Mouse (Mus musculus) forebrain, postnatal 0 days (tissue): ENCODE data around the gene Sdc1. TPM values are rescaled to one million over a fixed set of nuclear protein-coding genes. Genes with fewer than 3 reads are reported as not detected.

Experiments
- ATAC-seq: fragments of 200-750 bp; cut with Nextera tagmentation; 2 replicates; pipeline ENCODE4 v1.8.0; 2017; ENCODE audit warnings: mild to moderate bottlenecking, moderate library complexity
- DNase-seq: peaks from one replicate; pipeline ENCODE4 v3.0.0-alpha.2; 2015
- H3K27ac ChIP-seq: fragments of 300-500 bp; sonication (generic); 2 replicates; pipeline ENCODE4 v1.5.1; 2014; ENCODE audit warnings: low read depth, mild to moderate bottlenecking, antibody characterized with exemption, low read length, moderate library complexity, mixed read lengths
- H3K27me3 ChIP-seq: fragments of 300-500 bp; sonication (generic); 2 replicates; pipeline ENCODE4 v1.6.1; 2014; ENCODE audit warnings: mild to moderate bottlenecking, low read length, mixed read lengths; ENCODE audit not compliant: insufficient read depth
- H3K36me3 ChIP-seq: fragments of 300-500 bp; sonication (generic); 2 replicates; pipeline ENCODE4 v1.6.1; 2014; ENCODE audit warnings: mild to moderate bottlenecking, moderate library complexity; ENCODE audit not compliant: insufficient read depth
- H3K4me1 ChIP-seq: fragments of 300-500 bp; sonication (generic); 2 replicates; pipeline ENCODE4 v1.6.1; 2014; ENCODE audit warnings: antibody characterized with exemption; ENCODE audit not compliant: insufficient read depth
- H3K4me2 ChIP-seq: fragments of 300-500 bp; sonication (generic); 2 replicates; pipeline ENCODE4 v1.6.1; 2014; ENCODE audit warnings: low read depth, mild to moderate bottlenecking, moderate library complexity
- H3K4me3 ChIP-seq: fragments of 300-500 bp; sonication (generic); 2 replicates; pipeline ENCODE4 v1.5.1; 2014; ENCODE audit warnings: low read depth, low read length, mixed read lengths
- H3K9ac ChIP-seq: fragments of 300-500 bp; sonication (generic); 2 replicates; pipeline ENCODE4 v1.6.1; 2014; ENCODE audit warnings: mild to moderate bottlenecking
- H3K9me3 ChIP-seq: fragments of 300-500 bp; sonication (generic); 2 replicates; pipeline ENCODE4 v1.6.1; 2016; ENCODE audit warnings: low read length
- CTCF ChIP-seq: sonication (generic); IDR thresholded peaks from 2 replicates; pipeline ENCODE4 v1.5.1; 2016; ENCODE audit warnings: antibody characterized with exemption, control low read depth, low read depth
- WGBS: fragments of 180-500 bp; shearing (Covaris S2); extraction: QIAGEN DNeasy Blood & Tissue Kit; methylation state at CpG from one replicate; pipeline ENCODE4 v1.1.7; 2014; 5-methylcytosine and 5-hydroxymethylcytosine counted together
- polyA plus RNA-seq: library from polyadenylated mRNA; unstranded; fragments of >200 nt; fragmentation: Nextera tagmentation; extraction: Ambion mirVana; gene quantifications from 2 replicates; pipeline ENCODE4 v1.2.1, GENCODE M21; 2015
- total RNA-seq: library from RNA; depleted of rRNA; stranded (reverse); fragments of >200 nt; gene quantifications from 2 replicates; pipeline ENCODE4 v1.2.3, GENCODE M21; 2014

Gene Sdc1
- total and polyA plus RNA-seq, 2 experiments from 2014 or later = 12.4 to 15.2 TPM

GRCm38 (mm10) chr12:8781681-8782378 is 10.7 kb downstream of the Sdc1 start:
- no peak overlapping the region for H3K9ac ChIP-seq
- H3K4me2 ChIP-seq = no peak overlapping the region
- no peak for ATAC-seq
- no peak for DNase-seq
- no peaks in the 10 kb centered on the region for H3K4me1 ChIP-seq
- 70% methylated on average over 9 of the region's 9 CpGs for WGBS
- H3K36me3 ChIP-seq = no peaks in the 10 kb centered on the region
- no peaks in the 10 kb centered on the region for H3K27me3 ChIP-seq
- no peak overlapping the region for H3K27ac ChIP-seq
- no peak overlapping the region for H3K4me3 ChIP-seq
- H3K9me3 ChIP-seq = no peaks in the 10 kb centered on the region
- no peak for TF ChIP-seq CTCF

- no peak overlapping the region for H3K27ac ChIP-seq
- H3K36me3 ChIP-seq = no peaks in the 10 kb centered on the region
- ATAC-seq (no peak), DNase-seq (no peak)
- H3K27me3 ChIP-seq = no peaks in the 10 kb centered on the region
- no peak overlapping the region for H3K4me3 ChIP-seq
- H3K9me3 ChIP-seq = no peaks in the 10 kb centered on the region
- no peak overlapping the region for H3K9ac ChIP-seq
- WGBS = 91% methylated on average over 3 of the region's 3 CpGs
- no peak for TF ChIP-seq CTCF
- no peak overlapping the region for H3K4me2 ChIP-seq
- H3K4me1 ChIP-seq = no peaks in the 10 kb centered on the region
These were observed 11.4 kb downstream of the Sdc1 start for GRCm38 (mm10) chr12:8782565-8782964.

DNA sequence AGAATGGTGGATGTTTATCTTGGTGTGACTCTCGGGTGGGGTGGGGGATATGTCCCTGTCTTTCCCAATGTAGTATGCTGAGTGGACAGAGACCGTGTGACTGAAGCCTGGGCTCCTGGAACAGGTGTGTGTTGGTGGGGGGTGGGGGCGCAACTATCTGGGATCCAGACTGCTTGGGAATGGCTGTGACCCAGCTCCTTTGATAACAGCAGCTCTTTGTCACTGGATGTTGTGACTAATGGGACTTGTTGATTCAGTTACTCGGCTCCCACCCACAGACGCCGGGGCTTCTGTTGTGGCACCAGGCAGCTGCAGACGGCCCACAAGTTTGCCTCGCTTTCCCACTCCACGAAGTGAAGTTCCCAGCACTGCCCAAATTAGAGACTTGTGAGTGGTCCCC is 13.1 kb downstream of the Sdc1 start:
- 67% methylated on average over 9 of the region's 9 CpGs for WGBS

DNA sequence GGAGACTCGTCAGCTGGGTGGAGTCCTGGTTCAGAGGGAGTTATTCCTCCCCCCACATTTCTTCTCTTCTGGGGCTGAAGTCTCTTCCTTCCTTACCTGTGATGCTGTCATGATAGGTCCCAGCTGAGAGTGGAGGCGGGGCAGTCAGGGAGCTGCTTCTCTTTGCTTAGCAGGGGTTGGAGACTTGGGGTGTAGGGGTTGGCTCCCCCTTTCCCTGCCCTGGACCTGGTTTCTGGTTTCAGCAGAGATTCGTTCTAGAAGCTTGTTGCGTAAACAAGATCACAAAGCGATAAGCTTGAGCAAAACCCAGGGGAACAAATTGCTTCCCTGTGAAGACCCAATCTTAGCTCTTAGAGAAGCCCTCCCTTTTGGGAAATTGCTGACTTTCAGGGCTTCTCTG is 15.4 kb downstream of the Sdc1 start:
- Histone ChIP-seq H3K27ac (no peak overlapping the region), H3K4me2 (no peak overlapping the region), H3K36me3 (peaks cover 14% of the 10 kb centered on the region), H3K9ac (no peak overlapping the region), H3K27me3 (no peaks in the 10 kb centered on the region), H3K4me1 (no peaks in the 10 kb centered on the region), H3K4me3 (no peak overlapping the region), H3K9me3 (no peaks in the 10 kb centered on the region)
- no peak for TF ChIP-seq CTCF
- WGBS = 89% methylated on average over 5 of the region's 5 CpGs
- DNase-seq (no peak), ATAC-seq (no peak)

More for the DNA sequence above, 13.1 kb downstream of the Sdc1 start:
- no peak overlapping the region for H3K9ac ChIP-seq
- no peak overlapping the region for H3K4me2 ChIP-seq
- H3K36me3 ChIP-seq = no peaks in the 10 kb centered on the region
- no peak overlapping the region for H3K4me3 ChIP-seq
- H3K4me1 ChIP-seq = no peaks in the 10 kb centered on the region
- H3K27ac ChIP-seq = no peak overlapping the region
- ATAC-seq (no peak), DNase-seq (no peak)
- no peak for TF ChIP-seq CTCF
- H3K9me3 ChIP-seq = no peaks in the 10 kb centered on the region
- no peaks in the 10 kb centered on the region for H3K27me3 ChIP-seq

GRCm38 (mm10) chr12:8786984-8787730 is 16.0 kb downstream of the Sdc1 start:
- ATAC-seq (no peak), DNase-seq (no peak)
- H3K27me3 ChIP-seq = no peaks in the 10 kb centered on the region
- H3K36me3 ChIP-seq = peaks cover 16% of the 10 kb centered on the region
- no peak overlapping the region for H3K4me2 ChIP-seq
- H3K9ac ChIP-seq = no peak overlapping the region
- TF ChIP-seq CTCF = no peak
- no peak overlapping the region for H3K4me3 ChIP-seq
- H3K27ac ChIP-seq = no peak overlapping the region
- 92% methylated on average over 12 of the region's 12 CpGs for WGBS
- no peaks in the 10 kb centered on the region for H3K4me1 ChIP-seq
- H3K9me3 ChIP-seq = no peaks in the 10 kb centered on the region

DNA sequence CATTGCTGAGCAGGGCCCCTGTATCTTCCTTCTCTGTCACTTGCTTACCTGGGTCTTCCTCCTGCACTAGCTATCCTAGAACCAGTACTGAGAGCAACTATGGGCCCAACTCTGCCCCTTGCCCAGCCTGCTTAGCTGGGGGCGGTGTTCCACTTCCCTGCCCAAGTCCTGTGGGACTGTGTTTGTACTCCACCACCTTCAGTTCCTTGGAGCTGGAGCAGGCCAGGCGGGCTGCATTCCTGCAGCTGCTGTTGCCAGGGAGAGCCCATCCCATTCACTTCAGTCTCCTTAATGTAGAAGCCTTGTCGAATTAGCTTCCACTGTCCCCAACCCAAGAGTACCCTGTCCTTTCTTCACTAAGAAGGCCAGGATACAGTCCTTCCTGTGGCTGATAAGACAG is 17.3 kb downstream of the Sdc1 start:
- 59% methylated on average over 3 of the region's 3 CpGs for WGBS
- TF ChIP-seq CTCF = no peak
- H3K36me3 ChIP-seq = peaks cover 20% of the 10 kb centered on the region
- H3K4me2 ChIP-seq = no peak overlapping the region
- no peak overlapping the region for H3K4me3 ChIP-seq
- no peaks in the 10 kb centered on the region for H3K27me3 ChIP-seq
- no peak overlapping the region for H3K27ac ChIP-seq
- no peak overlapping the region for H3K9ac ChIP-seq
- no peaks in the 10 kb centered on the region for H3K4me1 ChIP-seq
- DNase-seq (no peak), ATAC-seq (no peak)
- H3K9me3 ChIP-seq = no peaks in the 10 kb centered on the region

GRCm38 (mm10) chr12:8790615-8791014 is 19.5 kb downstream of the Sdc1 start:
- Histone ChIP-seq H3K27me3 (no peaks in the 10 kb centered on the region), H3K4me1 (no peaks in the 10 kb centered on the region), H3K4me2 (no peak overlapping the region), H3K9me3 (no peaks in the 10 kb centered on the region), H3K9ac (no peak overlapping the region), H3K36me3 (peaks cover 20% of the 10 kb centered on the region), H3K27ac (no peak overlapping the region), H3K4me3 (no peak overlapping the region)
- no peak for DNase-seq
- no peak for ATAC-seq
- 96% methylated on average over 12 of the region's 12 CpGs for WGBS
- no peak for TF ChIP-seq CTCF
